Mouse (Mus musculus) left cerebral cortex, postnatal 10 days (tissue): ENCODE measurements around the gene Thada. TPM values are rescaled to one million over a fixed set of nuclear protein-coding genes. Genes with fewer than 3 reads are reported as not detected.

ENCODE experiments used
- DNase-seq, 2 experiments: peaks; one replicate each; pipeline ENCODE4 v3.0.0; 2021 to 2022; ENCODE audit warnings: low spot score in 2 of 2, mixed read lengths in 1 of 2; ENCODE audit errors: extremely low spot score in 1 of 2
- intact Hi-C: fragments of 180-260 bp; cut with DNase I; formaldehyde crosslinking; loops from one replicate; pipeline ENCODE4 v1.15.1; 2025
- total RNA-seq, 2 experiments: library from RNA; stranded (reverse); gene quantifications; 2 replicates each; pipeline ENCODE4 v1.2.3; 2021

The Thada gene
- 10 to 100 TPM; 13.3 to 13.8 TPM for total RNA-seq

GRCm38 (mm10) chr17:84465753-84466608, at the start of gene Thada:
Gene Thada, minus strand, starts transcription at chr17:84466205.
- DNase-seq = peak; percentile 98
- intact Hi-C loops = no loop called here

GRCm38 (mm10) chr17:84512516-84513085, 46.6 kb upstream of the Thada start:
- no peak for DNase-seq
- intact Hi-C loops = no loop called here

DNA sequence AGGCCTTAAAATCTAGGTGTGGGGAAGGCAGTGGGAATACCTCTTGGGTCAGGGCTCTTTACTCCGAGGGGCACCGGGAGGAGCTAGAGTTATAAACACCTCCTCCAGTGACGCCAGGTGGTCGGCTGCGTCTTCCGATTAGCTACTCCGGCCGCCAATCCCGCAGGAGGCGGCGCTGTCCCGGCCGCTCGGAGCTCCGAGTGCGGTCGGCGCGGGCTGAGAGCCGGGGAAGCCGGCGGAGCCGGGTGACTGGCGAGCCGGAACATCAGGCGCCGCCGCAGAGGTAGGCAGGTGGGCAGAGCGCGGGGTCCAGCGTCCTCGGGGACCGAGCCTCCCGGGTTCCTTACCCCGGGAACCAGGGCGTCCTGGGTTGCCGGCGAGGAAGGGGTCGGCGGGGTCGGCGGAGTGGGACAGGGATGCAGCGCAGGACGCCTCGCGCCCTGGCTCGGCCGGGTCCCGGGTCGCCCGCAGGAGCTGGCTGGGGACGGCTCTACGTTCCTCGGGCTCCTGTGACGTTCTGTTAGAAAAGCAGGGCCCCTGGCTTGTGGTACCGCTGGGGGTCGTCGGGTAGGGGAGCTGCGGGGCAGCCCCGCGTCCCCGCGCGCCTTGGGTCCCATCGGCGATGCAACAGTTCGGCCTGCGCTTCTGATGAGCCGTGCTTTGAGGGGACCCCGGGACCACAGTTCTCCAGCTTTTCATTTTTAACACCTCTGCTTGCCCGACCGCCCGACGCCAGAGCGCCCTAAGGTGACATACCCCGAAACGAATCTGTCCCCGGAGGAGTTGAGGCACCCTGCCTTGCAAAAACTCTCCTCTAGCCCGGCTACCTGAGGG, 45.9 kb upstream of the Thada start, which contains the start of gene Plekhh2:
TSS of gene Plekhh2 (plus strand) at position 214 of the 834 bp plus-strand sequence.
- peak; percentile 79 to 90 for DNase-seq
- intact Hi-C loops = no loop called here

DNA sequence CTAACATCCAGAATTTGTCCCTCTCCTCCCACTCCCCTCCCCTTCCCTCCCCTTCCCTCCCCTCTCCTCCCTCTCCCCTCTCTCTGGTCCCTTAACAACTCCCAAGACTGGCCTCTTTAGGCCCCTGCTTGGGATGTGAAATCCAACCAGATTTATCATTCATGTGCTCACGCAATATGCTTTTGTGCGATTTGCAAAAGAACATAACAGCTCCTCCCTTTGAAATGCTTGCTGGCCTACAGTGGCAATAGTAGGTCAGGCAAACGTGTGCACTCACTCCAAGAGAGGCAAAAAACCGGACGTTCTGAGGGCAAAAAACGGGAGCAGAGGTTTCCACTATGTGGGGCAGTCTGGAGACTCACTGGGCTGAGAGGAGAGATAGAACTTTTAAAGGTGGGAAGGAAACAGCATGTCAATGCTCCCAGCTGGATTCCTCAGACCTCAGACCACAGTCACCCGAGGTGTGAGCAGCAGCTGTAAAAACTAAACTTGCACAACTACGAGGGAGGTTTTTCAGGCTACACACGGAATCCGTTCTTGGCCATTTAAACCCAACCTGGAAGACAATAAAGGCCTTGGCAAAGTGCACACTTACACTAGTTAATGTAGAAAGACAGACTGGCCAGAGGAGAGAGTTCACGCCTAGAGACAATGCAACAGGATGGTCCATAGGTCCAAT, 45.1 kb upstream of the Thada start:
- DNase-seq = no peak
- intact Hi-C loops = no loop called here

DNA sequence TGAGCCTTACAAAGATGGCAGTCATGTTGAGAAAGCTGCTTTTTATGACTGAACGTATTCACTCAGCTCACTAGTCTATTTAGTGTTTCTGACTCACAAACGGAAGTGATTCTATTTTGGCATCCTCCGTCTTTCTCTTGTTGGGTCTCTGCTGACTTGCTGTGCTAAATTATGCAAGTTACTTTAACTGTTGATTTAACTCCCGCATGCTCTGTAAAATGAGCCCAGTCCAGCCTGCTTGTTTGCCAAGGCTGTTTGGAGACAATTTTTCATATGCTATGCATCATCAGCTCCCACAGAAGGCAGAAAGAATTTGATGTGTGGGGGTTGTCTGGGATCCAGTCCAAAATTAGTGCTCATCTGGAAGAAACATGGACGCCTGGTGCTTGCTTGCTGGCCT, 44.4 kb upstream of the Thada start:
- intact Hi-C loops = no loop called here

GRCm38 (mm10) chr17:84509176-84509575, 43.2 kb upstream of the Thada start:
- intact Hi-C loops = no loop called here
- DNase-seq = peak in 1 of 2 experiments; percentile 34

More for the DNA sequence above, 44.4 kb upstream of the Thada start:
- DNase-seq = peak; percentile 20 to 57

DNA sequence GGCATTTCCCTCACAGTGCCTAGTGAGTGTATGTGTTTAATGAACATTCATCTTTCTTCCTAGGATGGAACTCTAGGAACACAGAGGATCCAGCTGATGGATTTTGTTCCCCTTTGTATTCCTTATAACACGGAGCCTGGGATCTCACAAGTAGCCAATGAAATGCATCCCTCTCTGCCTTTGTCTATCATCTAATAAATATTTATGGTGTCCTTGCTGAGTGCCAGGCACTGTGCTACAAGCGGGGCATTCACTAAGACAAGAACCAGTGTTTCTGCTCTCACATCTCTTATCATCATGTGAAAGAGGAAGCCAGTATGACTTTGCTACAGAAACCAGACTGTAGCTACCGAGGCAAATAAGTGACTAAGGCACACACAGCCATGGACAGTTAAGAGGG, 42.7 kb upstream of the Thada start:
- DNase-seq = no peak
- intact Hi-C loops = no loop called here

DNA sequence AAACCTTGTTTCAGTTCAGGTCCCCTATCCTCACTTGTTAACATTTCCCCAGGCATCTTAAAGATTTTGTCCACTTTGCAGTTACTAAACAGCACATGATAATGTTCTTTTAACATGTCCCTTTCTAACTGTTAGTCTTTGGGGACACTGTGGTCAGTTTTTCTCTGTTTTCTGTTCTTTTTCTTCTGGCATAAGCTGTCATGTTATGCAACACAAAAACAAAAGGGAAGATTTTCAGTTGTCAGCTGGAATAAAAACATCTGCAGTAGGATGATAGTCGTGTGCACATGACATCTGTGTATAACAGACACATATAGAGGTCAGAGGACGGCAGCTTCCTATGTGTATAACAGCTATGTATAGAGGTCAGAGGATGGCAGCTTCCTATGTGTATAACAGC, 39.9 kb upstream of the Thada start:
- no peak for DNase-seq
- intact Hi-C loops = no loop called here

DNA sequence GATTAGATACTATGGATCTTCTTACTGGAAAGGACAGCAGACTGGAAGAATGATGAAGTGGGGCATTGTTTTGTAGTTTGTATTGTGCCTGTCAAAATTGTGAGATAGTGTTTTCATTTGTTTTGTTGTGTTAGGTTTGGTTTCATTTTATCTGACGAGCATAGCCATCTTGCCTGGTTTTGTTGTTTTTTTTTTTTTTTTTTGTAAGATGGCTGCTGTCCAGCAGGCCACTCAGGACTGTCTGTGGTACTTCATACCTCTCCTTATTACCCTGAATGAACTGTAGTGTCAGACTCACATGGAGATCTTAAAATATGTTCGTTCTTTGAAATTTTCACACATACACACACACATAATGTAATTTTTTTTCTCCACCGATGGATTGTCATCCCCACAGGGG, 36.3 kb upstream of the Thada start:
- no peak for DNase-seq

GRCm38 (mm10) chr17:84498639-84499038, 32.6 kb upstream of the Thada start:
- DNase-seq = peak in 1 of 2 experiments; percentile 35
- intact Hi-C loops = no loop called here

More for the DNA sequence above, 36.3 kb upstream of the Thada start:
- intact Hi-C loops = no loop called here

DNA sequence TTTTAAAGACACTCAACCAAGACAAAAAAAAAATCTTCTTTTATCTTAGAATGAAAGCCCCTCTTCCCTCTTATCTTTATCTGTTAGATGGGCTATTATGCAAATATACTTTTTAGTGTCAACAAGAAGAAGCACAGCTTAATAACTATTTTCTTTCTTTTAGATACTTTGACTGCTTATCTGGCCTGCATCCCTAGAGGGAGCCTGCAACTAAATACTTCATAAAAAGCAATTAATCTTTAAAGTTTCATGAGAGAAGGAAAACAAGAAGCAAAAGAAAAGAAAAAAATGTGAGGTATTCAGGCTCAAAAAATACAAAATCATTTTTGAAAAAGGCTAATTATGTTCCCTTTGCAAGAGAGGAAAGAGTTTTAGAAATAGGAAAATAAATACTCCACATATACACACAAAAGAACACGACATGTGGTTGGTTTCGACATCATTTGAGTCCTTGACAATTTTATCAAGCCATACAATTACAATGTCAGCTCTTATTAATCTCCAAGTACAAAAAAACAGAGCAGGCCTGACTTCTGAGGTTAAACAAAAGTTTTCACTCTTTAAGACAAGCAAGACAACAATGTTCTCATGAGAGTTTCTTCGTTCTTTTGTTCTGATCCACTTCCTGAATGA, 32.1 kb upstream of the Thada start:
- intact Hi-C loops = no loop called here
- DNase-seq = no peak

DNA sequence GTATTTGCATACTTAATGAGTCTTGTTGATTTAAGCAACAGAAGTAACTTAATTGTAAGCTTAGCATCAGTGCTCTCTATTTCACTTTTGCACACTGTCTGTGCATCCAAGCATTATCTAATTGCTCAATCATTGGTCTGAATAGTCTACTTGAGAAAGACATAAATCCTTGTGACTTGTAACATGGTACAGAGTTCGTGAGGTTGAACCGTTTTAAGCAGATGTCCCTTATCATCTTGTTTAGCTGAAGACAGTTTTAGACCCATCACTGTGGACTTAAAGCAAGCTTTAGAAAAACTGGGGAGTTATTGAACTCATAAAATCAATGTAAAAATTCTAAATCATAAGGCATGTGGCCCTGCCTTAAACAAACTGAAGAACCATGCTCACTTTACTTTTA, 31.6 kb upstream of the Thada start:
- intact Hi-C loops = no loop called here
- no peak for DNase-seq

GRCm38 (mm10) chr17:84497026-84497425, 31.0 kb upstream of the Thada start:
- intact Hi-C loops = no loop called here
- DNase-seq = no peak

GRCm38 (mm10) chr17:84492255-84492880, 26.4 kb upstream of the Thada start:
- DNase-seq = peak in 1 of 2 experiments; percentile 63
- intact Hi-C loops = no loop called here

- intact Hi-C loops = no loop called here
Measured at GRCm38 (mm10) chr17:84487415-84487814, 21.4 kb upstream of the Thada start.

DNA sequence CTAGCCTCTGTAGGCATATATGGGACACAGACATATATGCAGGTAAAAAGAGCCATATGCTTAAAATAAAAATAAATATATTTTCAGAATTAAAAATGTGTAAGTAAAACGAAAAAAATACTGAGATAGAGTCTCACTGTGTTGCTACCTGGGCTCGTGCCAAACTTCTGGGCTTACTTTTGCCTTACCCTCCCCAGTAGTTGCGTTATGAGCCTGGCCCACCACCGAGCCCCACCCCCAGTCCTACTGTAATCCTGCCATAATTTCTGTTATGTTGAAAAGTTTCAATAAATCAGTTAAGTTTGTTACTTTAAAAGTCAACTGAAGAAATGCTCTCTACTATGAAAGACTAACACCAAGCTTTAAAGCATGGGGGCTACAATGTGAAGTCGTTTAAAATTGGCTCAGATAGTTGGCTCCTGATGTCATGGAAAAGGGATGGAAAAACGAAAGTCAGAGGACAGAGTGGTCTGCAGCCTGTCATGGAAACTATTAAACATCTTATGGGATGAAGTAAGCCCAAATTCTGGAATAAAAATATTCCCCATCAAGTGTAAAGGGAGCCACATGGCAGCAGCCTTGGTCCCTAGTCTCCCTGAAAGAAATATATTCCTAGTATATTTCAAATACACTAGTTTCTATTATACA, 17.8 kb upstream of the Thada start:
- intact Hi-C loops = no loop called here
- DNase-seq = no peak

More at GRCm38 (mm10) chr17:84487415-84487814, 21.4 kb upstream of the Thada start:
- DNase-seq = no peak

- intact Hi-C loops = no loop called here
- DNase-seq = no peak
Measured at GRCm38 (mm10) chr17:84482831-84483230, 16.8 kb upstream of the Thada start.
